Comparison of ENCODE assay signal across 8 mouse cellular contexts in genomic region chr10:111936491-111937145, GRCm38 (mm10). TPM values are rescaled to one million over a fixed set of nuclear protein-coding genes. Genes with fewer than 3 reads are reported as not detected.
DNase-seq lines count a peak whose midpoint lies in the region; ATAC-seq and TF ChIP-seq lines count a peak whose summit lies in the region.
"Had no signal": no experiment of that assay in that cellular context is flagged by ENCODE, and none has a peak within 500 bp of the region (broad histone marks: within the 10 kb centered on the region; RNA-seq: fewer than 3 reads in every experiment).

No protein-coding gene starts in this region.

- no peaks in the 10 kb centered on the region for H3K27me3 ChIP-seq in forebrain, postnatal 0 days (ENCODE audit: insufficient read depth, low read length)
- no peaks in the 10 kb centered on the region for H3K27me3 ChIP-seq in stomach, embryonic 15.5 days (replicated peaks)
- H3K27me3 ChIP-seq: limb, embryonic 12.5 days had no signal

- ATAC-seq in forebrain, postnatal 0 days, result peak; percentile 47
- no peak; the same call in 1 of the 2 replicates for ATAC-seq in stomach, embryonic 15.5 days (ENCODE audit: insufficient read depth, low FRiP score, low read depth)

- no peaks in the 10 kb centered on the region for H3K4me1 ChIP-seq in forebrain, postnatal 0 days (ENCODE audit: insufficient read depth)
- H3K4me1 ChIP-seq in stomach, embryonic 15.5 days, result 0 out of 2 replicates have a peak, but pooled peaks cover 2% of the 10 kb centered on the region
- H3K4me1 ChIP-seq: limb, embryonic 12.5 days had no signal

- TF ChIP-seq CTCF in forebrain, postnatal 0 days (IDR thresholded peaks at IDR 0.05; ENCODE audit: low read depth), result no peak

- H3K4me3 ChIP-seq in forebrain, postnatal 0 days (ENCODE audit: low read depth, low read length), result no peak overlapping the region
- no peak overlapping the region for H3K4me3 ChIP-seq in stomach, embryonic 15.5 days (replicated peaks)
- H3K4me3 ChIP-seq: limb, embryonic 12.5 days had no signal

- DNase-seq in right cerebral cortex, adult 18-20 months, result peak; percentile 8
- no peak for DNase-seq in right cerebral cortex, adult 2 months (ENCODE audit: low spot score in 2 of 2)
- DNase-seq in forebrain, postnatal 0 days, result peak; percentile 63
- DNase-seq in heart, postnatal 4 days, result peak; percentile 92
- DNase-seq in lung, adult 18-20 months, result peak; percentile 78 to 79
- no peak for DNase-seq in thymus, postnatal 36 days

- no peaks in the 10 kb centered on the region for H3K9me3 ChIP-seq in forebrain, postnatal 0 days (ENCODE audit: low read length)
- H3K9me3 ChIP-seq in stomach, embryonic 15.5 days, result no peaks in the 10 kb centered on the region
- H3K9me3 ChIP-seq: limb, embryonic 12.5 days had no signal

- no peak overlapping the region for H3K9ac ChIP-seq in forebrain, postnatal 0 days
- no peak overlapping the region for H3K9ac ChIP-seq in stomach, embryonic 15.5 days
- H3K9ac ChIP-seq: limb, embryonic 12.5 days had no signal

- no peaks in the 10 kb centered on the region for H3K36me3 ChIP-seq in forebrain, postnatal 0 days (ENCODE audit: insufficient read depth)
- no peaks in the 10 kb centered on the region for H3K36me3 ChIP-seq in stomach, embryonic 15.5 days
- H3K36me3 ChIP-seq: limb, embryonic 12.5 days had no signal

- no peak overlapping the region for H3K4me2 ChIP-seq in forebrain, postnatal 0 days (ENCODE audit: low read depth)
- no peak overlapping the region for H3K4me2 ChIP-seq in stomach, embryonic 15.5 days
- H3K4me2 ChIP-seq: limb, embryonic 12.5 days had no signal

- 39% methylated on average over 13 of the region's 13 CpGs for WGBS in forebrain, postnatal 0 days
- WGBS in stomach, embryonic 15.5 days, result 19% methylated on average over 13 of the region's 13 CpGs

- no peak overlapping the region for H3K27ac ChIP-seq in forebrain, postnatal 0 days (ENCODE audit: low read depth, low read length)
- H3K27ac ChIP-seq in stomach, embryonic 15.5 days, result peak overlapping the region; percentile 52
- H3K27ac ChIP-seq: limb, embryonic 12.5 days had no signal

RNA-seq across cellular contexts. Expression of gene Krr1, which starts 35.8 kb away (rescaled TPM):
- 32.5 and 38.2 TPM in 2 replicates for total RNA-seq in forebrain, postnatal 0 days (2014; rRNA removed)
- 30.5 and 30.8 TPM in 2 replicates for polyA plus RNA-seq in forebrain, postnatal 0 days (2015; fragmentation: Nextera tagmentation; extraction: Ambion mirVana)
- total RNA-seq in heart, postnatal 4 days (2021), result 10 to 100 TPM; 22.9 to 24.2 TPM
- 39.4 and 39.7 TPM in 2 replicates for polyA plus RNA-seq in stomach, embryonic 15.5 days (2015; fragmentation: Nextera tagmentation; extraction: Ambion mirVana)

Comparison
In these comparisons a context has a peak if more than half of its experiments do, and no peak if none do; other contexts are left out.
1. DNase-seq: peak in right cerebral cortex, adult 18-20 months (single experiment), forebrain, postnatal 0 days (single experiment), heart, postnatal 4 days (single experiment) and lung, adult 18-20 months (2 of 2); none in right cerebral cortex, adult 2 months (0 of 2) and thymus, postnatal 36 days (0 of 2).